Mouse (Mus musculus) liver, postnatal 0 days (tissue): ENCODE results near the gene Abcb7.

Experiments
- CTCF ChIP-seq: sonication (generic); IDR thresholded peaks from 2 replicates; pipeline ENCODE4 v1.5.1; 2016; ENCODE audit warnings: antibody characterized with exemption, low read depth
- EP300 ChIP-seq: IDR thresholded peaks from 2 replicates; pipeline ENCODE4 v1.6.1; 2016; ENCODE audit warnings: antibody characterized with exemption, low read depth, mild to moderate bottlenecking

GRCm38 (mm10) chrX:104279828-104280227, 133.8 kb downstream of the Abcb7 start:
- TF ChIP-seq CTCF (no peak), EP300 (no peak)
